Mouse (Mus musculus) forebrain, embryonic 12.5 days (tissue): ENCODE measurements around the gene Ptprm. TPM values are rescaled to one million over a fixed set of nuclear protein-coding genes. Genes with fewer than 3 reads are reported as not detected.

Experiments
- ATAC-seq: fragments of 200-750 bp; cut with Nextera tagmentation; 2 replicates; pipeline ENCODE4 v1.8.0; 2017; ENCODE audit warnings: moderate TSS enrichment; ENCODE audit not compliant: low FRiP score
- H3K27ac ChIP-seq: fragments of 300-500 bp; sonication (generic); 2 replicates; pipeline ENCODE4 v1.5.1; 2016; ENCODE audit warnings: mild to moderate bottlenecking
- H3K27me3 ChIP-seq: fragments of 300-500 bp; sonication (generic); 2 replicates; pipeline ENCODE4 v1.6.1; 2016; ENCODE audit warnings: mild to moderate bottlenecking
- H3K36me3 ChIP-seq: fragments of 300-500 bp; sonication (generic); replicated peaks from 2 replicates; pipeline ENCODE4 v1.6.1; 2016; ENCODE audit warnings: mild to moderate bottlenecking
- H3K4me1 ChIP-seq: fragments of 300-500 bp; sonication (generic); 2 replicates; pipeline ENCODE4 v1.6.1; 2016
- H3K4me2 ChIP-seq: fragments of 300-500 bp; sonication (generic); 2 replicates; pipeline ENCODE4 v1.6.1; 2016; ENCODE audit warnings: mild to moderate bottlenecking, moderate library complexity
- H3K4me3 ChIP-seq: fragments of 300-500 bp; sonication (generic); replicated peaks from 2 replicates; pipeline ENCODE4 v1.5.1; 2016; ENCODE audit warnings: mild to moderate bottlenecking
- H3K9ac ChIP-seq: fragments of 300-500 bp; sonication (generic); 2 replicates; pipeline ENCODE4 v1.6.1; 2016; ENCODE audit warnings: mild to moderate bottlenecking
- H3K9me3 ChIP-seq: fragments of 300-500 bp; sonication (generic); 2 replicates; pipeline ENCODE4 v1.6.1; 2016
- WGBS: fragments of 180-500 bp; shearing (Covaris S2); methylation state at CpG from one replicate; pipeline ENCODE4 v1.1.7; 2016; 5-methylcytosine and 5-hydroxymethylcytosine counted together
- polyA plus RNA-seq: library from polyadenylated mRNA; unstranded; fragments of >200 nt; fragmentation: Nextera tagmentation; extraction: Ambion mirVana; gene quantifications from 2 replicates; pipeline ENCODE4 v1.2.1, GENCODE M21; 2016

Ptprm gene
- polyA plus RNA-seq, 1 experiment from 2014 or later, result 8.8 TPM

GRCm38 (mm10) chr17:67302074-67302473 is 52.2 kb downstream of the Ptprm start:
- no peak overlapping the region for H3K9ac ChIP-seq
- H3K36me3 ChIP-seq, result no peaks in the 10 kb centered on the region
- peaks cover 31% of the 10 kb centered on the region for H3K27me3 ChIP-seq
- H3K9me3 ChIP-seq, result no peaks in the 10 kb centered on the region
- no peak overlapping the region for H3K27ac ChIP-seq
- H3K4me2 ChIP-seq, result no peak overlapping the region
- H3K4me3 ChIP-seq, result no peak overlapping the region
- peaks cover 12% of the 10 kb centered on the region for H3K4me1 ChIP-seq
- 90% methylated on average over 4 of the region's 4 CpGs for WGBS
- no peak for ATAC-seq

DNA sequence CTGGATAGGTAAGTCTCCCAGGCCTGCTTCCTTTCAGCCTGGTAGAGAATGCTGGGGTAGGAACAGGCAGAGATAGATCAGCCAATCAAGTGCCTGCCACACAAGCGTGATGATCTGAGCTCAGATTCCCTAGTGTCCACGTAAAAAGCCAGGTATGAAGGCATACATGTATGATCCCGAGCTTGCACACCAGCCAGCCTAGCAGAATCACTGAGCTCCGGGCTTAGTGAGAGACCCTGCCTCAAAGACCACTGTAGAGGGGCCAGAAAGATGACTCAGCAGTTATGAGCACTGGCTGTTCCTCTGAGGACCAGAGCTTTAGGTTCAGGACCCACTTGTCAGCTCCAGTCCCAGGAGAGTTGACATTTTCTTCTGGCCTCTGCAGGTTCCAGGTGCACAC is 52.9 kb downstream of the Ptprm start:
- Histone ChIP-seq H3K4me2 (no peak overlapping the region), H3K36me3 (no peaks in the 10 kb centered on the region), H3K9ac (no peak overlapping the region), H3K4me1 (peaks cover 15% of the 10 kb centered on the region), H3K9me3 (no peaks in the 10 kb centered on the region), H3K27ac (no peak overlapping the region), H3K27me3 (peaks cover 31% of the 10 kb centered on the region), H3K4me3 (no peak overlapping the region)
- WGBS, result 97% methylated on average over 4 of the region's 4 CpGs
- no peak for ATAC-seq

DNA sequence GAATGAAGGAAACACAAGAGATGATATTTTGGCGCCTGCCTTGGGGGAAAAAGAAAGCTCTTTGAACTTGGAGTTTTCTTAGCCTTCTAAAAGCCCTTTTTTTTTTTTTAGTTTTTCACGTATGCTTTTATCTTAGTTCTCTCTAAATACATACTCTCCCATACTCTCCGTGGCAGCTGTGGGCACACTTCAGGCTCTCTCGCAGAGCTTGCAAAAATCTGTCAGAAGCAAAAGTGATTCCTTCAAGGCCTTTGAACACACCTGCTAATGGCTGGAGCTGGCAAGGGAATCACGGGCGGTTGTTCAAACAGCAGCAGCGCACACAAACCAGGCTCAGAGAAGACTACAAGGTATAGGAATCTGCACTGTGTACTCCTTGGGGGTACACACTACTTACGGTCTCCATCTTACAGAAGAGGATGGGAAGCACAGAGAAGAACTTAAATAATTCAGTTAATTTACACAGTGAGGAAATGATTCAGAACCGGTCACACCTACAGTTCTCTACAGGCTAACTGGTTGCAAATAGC is 55.9 kb downstream of the Ptprm start:
- H3K4me1 ChIP-seq, result peaks cover 14% of the 10 kb centered on the region
- H3K9ac ChIP-seq, result no peak overlapping the region
- H3K27ac ChIP-seq, result no peak overlapping the region
- ATAC-seq, result no peak
- no peak overlapping the region for H3K4me3 ChIP-seq
- peaks cover 24% of the 10 kb centered on the region for H3K27me3 ChIP-seq
- no peaks in the 10 kb centered on the region for H3K9me3 ChIP-seq
- H3K4me2 ChIP-seq, result no peak overlapping the region
- 77% methylated on average over 9 of the region's 9 CpGs for WGBS
- no peaks in the 10 kb centered on the region for H3K36me3 ChIP-seq

GRCm38 (mm10) chr17:67296604-67297595 is 57.4 kb downstream of the Ptprm start:
- Histone ChIP-seq H3K36me3 (no peaks in the 10 kb centered on the region), H3K4me3 (no peak overlapping the region), H3K27ac (no peak overlapping the region), H3K4me1 (0 out of 2 replicates have a peak, but pooled peaks cover 7% of the 10 kb centered on the region), H3K9me3 (no peaks in the 10 kb centered on the region), H3K4me2 (no peak overlapping the region), H3K27me3 (peaks cover 27% of the 10 kb centered on the region), H3K9ac (no peak overlapping the region)
- WGBS, result 84% methylated on average over 13 of the region's 13 CpGs
- ATAC-seq, result no peak

DNA sequence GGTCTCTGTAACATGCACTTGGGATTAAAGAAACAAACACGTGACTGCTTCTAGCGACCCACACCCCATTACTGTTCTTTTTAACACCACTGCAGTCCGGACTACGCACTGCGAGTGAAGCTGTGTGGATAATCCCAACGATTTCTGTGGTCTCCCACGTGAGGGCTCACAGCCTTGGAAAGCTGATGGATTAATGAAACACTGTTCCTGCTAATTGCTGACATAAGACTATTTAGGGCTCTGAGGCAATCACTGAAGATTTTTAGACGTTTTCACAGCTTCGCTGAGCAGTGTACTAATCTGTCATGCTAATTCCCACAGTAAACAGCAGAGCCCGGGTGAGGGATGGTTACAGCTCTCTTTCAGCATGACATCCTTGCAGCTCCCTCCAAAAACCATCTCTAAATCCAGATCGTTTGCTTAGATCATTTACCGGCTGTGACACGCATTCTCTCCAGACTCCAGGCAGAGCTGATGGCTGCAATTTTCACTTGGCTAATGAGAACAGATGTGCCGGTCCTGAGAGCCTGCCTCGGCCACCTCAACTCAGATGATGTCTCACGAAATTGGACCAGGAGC is 63.5 kb downstream of the Ptprm start:
- Histone ChIP-seq H3K9ac (no peak overlapping the region), H3K36me3 (no peaks in the 10 kb centered on the region), H3K4me3 (no peak overlapping the region), H3K9me3 (no peaks in the 10 kb centered on the region), H3K4me2 (peak overlapping the region; percentile 33), H3K27me3 (peaks cover 13% of the 10 kb centered on the region), H3K4me1 (peaks cover 13% of the 10 kb centered on the region), H3K27ac (peak overlapping the region; percentile 73)
- ATAC-seq, result peak; percentile 86
- WGBS, result 7% methylated on average over 16 of the region's 16 CpGs

DNA sequence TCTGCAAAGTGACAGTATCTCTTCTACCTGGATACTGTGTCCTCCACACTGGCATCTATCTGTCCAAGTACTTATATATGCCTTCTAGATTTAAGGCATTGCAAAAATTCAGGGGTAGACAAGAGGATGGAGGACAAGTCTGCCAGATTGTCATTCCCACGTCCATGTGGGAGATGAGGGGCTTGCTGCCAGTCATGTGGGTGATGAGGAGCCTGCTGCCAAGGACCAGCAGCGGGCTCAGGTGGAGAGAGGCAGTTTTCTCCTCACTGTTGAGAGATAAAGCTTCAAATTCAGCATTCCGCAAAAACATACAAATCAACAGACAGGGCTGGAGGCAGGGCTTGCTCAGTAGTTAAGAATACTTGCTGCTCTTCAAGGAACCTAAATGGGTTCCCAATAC is 66.8 kb downstream of the Ptprm start:
- Histone ChIP-seq H3K36me3 (no peaks in the 10 kb centered on the region), H3K27ac (no peak overlapping the region), H3K4me1 (peaks cover 13% of the 10 kb centered on the region), H3K27me3 (peaks cover 7% of the 10 kb centered on the region; the same call in 1 of the 2 replicates), H3K9me3 (no peaks in the 10 kb centered on the region), H3K4me3 (no peak overlapping the region), H3K9ac (no peak overlapping the region), H3K4me2 (no peak overlapping the region)
- 89% methylated on average over 3 of the region's 3 CpGs for WGBS
- no peak for ATAC-seq

DNA sequence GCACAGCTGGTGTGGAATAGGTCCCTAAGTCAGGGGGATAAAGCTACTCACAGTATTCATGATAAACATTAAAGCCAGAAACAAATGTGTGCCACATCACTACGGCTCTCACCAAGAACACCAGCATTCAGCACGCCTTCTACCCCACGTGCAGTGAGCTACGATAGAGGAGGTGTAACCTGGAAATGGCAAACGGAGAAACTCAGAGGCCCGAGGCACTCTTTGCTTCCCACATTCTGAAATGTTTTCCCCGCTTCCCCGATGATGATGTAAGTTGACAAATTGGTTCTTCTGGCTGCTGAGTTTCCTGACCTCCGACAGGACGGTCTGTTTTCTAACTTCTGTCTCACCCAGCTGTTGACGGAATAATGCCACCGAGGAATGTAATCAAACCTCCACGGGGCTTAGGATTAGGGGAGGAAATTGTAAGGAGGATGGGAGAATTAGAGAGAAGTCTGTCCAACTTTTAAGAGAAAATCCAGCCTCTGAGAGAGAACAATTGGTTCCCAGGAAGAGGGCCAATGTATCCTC is 72.6 kb downstream of the Ptprm start:
- Histone ChIP-seq H3K4me2 (no peak overlapping the region), H3K9me3 (no peaks in the 10 kb centered on the region), H3K27ac (no peak overlapping the region), H3K4me1 (no peaks in the 10 kb centered on the region), H3K27me3 (no peaks in the 10 kb centered on the region), H3K4me3 (no peak overlapping the region), H3K9ac (no peak overlapping the region), H3K36me3 (no peaks in the 10 kb centered on the region)
- WGBS, result 48% methylated on average over 13 of the region's 13 CpGs
- ATAC-seq, result no peak

DNA sequence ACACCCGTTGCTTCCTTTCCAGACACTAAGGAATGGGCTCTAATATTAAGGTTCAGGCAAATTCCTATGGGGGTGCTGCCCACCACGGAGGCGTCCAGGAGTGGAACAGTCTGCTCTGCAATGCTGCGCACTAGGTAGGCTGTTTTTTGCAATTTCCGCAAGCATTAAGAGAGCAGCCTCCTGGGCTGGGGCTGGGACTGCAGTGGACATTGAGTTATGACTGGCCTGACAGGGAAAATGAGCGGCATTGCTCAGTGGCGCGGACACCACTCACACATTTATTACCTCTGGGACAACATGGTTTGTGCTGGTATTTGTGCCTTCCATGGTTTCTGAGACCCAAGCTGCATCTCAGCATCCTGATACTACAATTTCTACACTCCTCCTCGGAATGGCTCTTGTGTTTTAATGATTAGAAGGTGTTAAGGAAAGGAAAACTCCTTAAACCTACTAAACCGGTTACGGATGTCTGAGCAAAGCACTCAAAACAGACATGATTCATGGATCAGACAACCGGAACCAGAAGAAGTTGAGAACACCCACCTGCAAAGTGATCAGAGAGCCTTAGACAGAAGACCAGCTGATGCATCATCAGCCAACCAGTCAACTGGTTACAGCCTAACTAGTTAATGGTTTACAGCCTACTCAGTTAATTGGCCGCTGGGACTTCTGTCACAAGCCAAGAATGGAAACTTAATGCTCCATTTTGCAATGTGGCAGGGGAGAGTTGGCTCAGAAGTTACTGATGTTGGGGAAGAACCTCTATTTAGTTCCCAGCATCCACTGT is 76.9 kb downstream of the Ptprm start:
- Histone ChIP-seq H3K36me3 (no peaks in the 10 kb centered on the region), H3K4me2 (no peak overlapping the region), H3K4me3 (no peak overlapping the region), H3K27me3 (no peaks in the 10 kb centered on the region), H3K9ac (no peak overlapping the region), H3K9me3 (no peaks in the 10 kb centered on the region), H3K4me1 (no peaks in the 10 kb centered on the region; the same call in 1 of the 2 replicates), H3K27ac (no peak overlapping the region)
- 93% methylated on average over 13 of the region's 13 CpGs for WGBS
- ATAC-seq, result no peak

DNA sequence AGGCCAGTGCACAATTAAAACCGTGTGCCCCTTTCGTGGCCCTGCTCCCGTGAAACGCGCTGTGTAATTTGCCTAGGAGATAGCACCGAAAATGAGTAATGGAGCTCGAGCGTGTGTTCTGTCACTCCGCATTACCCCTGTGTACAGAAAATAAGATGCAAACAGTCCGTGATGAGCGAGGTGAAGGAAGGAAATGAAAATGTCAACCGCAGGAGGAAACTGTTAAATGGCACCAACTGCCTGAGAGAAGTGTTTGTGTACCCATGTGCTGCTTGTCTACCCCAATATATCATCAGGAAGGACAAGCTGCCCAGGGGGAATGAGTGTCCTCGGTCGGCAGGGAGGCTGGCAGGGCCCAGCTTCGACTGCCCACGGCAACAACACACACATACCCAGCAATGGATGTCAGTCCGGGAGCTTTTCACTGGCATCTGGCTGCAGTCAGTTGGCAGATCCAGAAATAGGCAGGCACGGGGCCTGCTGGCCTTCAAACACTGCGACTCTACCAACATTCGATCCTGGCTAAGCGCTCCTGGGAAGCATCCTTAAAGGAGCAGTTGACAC is 79.6 kb downstream of the Ptprm start:
- no peak overlapping the region; the same call in 1 of the 2 replicates for H3K27ac ChIP-seq
- H3K36me3 ChIP-seq, result no peaks in the 10 kb centered on the region
- no peak overlapping the region for H3K9ac ChIP-seq
- no peaks in the 10 kb centered on the region; the same call in 1 of the 2 replicates for H3K4me1 ChIP-seq
- no peaks in the 10 kb centered on the region for H3K9me3 ChIP-seq
- 83% methylated on average over 21 of the region's 21 CpGs for WGBS
- H3K27me3 ChIP-seq, result no peaks in the 10 kb centered on the region
- ATAC-seq, result no peak
- H3K4me3 ChIP-seq, result no peak overlapping the region
- no peak overlapping the region for H3K4me2 ChIP-seq

GRCm38 (mm10) chr17:67272928-67273327 is 81.3 kb downstream of the Ptprm start:
- H3K9me3 ChIP-seq, result no peaks in the 10 kb centered on the region
- H3K4me1 ChIP-seq, result no peaks in the 10 kb centered on the region; the same call in 1 of the 2 replicates
- H3K4me3 ChIP-seq, result no peak overlapping the region
- H3K4me2 ChIP-seq, result no peak overlapping the region
- no peak overlapping the region for H3K9ac ChIP-seq
- no peaks in the 10 kb centered on the region for H3K36me3 ChIP-seq
- no peak for ATAC-seq
- H3K27ac ChIP-seq, result no peak overlapping the region
- no peaks in the 10 kb centered on the region for H3K27me3 ChIP-seq

DNA sequence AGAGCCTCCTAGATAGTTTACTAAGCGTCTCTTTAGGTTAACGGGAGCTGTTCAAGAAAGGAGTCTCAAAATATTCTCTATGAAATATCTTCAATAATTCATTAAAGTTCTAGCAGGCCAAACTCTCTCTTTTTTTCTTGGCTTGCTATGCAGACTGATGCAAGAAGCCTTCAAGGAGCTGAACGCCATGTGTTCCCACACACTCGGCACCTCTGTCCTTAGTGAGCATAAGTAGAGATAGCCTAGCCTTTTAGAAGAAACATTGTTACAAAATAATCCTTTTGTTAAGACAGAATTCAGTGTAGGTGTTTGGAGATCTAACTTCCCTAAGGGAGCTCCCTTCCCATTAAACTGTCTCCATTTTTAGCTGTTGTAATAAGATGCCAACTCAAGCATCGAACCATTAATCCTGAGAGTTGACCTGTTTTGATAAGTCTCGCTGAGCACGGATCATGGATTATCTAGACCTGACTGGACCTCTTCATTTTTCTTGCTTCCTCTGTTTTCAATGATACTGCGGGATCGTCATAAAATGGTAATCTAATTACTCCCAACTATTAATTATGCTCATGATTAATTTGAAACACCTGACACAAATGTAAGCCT is 85.7 kb downstream of the Ptprm start:
- no peaks in the 10 kb centered on the region for H3K9me3 ChIP-seq
- H3K9ac ChIP-seq, result no peak overlapping the region
- no peak for ATAC-seq
- no peaks in the 10 kb centered on the region for H3K27me3 ChIP-seq
- WGBS, result 85% methylated on average over 9 of the region's 9 CpGs
- no peak overlapping the region for H3K4me3 ChIP-seq
- no peaks in the 10 kb centered on the region for H3K36me3 ChIP-seq
- H3K4me2 ChIP-seq, result no peak overlapping the region
- no peaks in the 10 kb centered on the region for H3K4me1 ChIP-seq
- no peak overlapping the region for H3K27ac ChIP-seq
